Mouse (Mus musculus) stomach, embryonic 15.5 days (tissue): Measurements from ENCODE around the gene Usp19. TPM values are rescaled to one million over a fixed set of nuclear protein-coding genes. Genes with fewer than 3 reads are reported as not detected.

Source experiments
- ATAC-seq: fragments of 200-750 bp; cut with Nextera tagmentation; 2 replicates; pipeline ENCODE4 v1.8.0; 2017; ENCODE audit warnings: low read depth, moderate number of reproducible peaks, moderate TSS enrichment; ENCODE audit not compliant: insufficient read depth, low FRiP score
- H3K27ac ChIP-seq: fragments of 300-500 bp; sonication (generic); 2 replicates; pipeline ENCODE4 v1.5.1; 2015; ENCODE audit warnings: mild to moderate bottlenecking, inconsistent platforms
- H3K27me3 ChIP-seq: fragments of 300-500 bp; sonication (generic); replicated peaks from 2 replicates; pipeline ENCODE4 v1.6.1; 2015; ENCODE audit warnings: inconsistent platforms
- H3K36me3 ChIP-seq: fragments of 300-500 bp; sonication (generic); 2 replicates; pipeline ENCODE4 v1.6.1; 2015; ENCODE audit warnings: inconsistent platforms
- H3K4me1 ChIP-seq: fragments of 300-500 bp; sonication (generic); 2 replicates; pipeline ENCODE4 v1.6.1; 2015; ENCODE audit warnings: inconsistent platforms
- H3K4me2 ChIP-seq: fragments of 300-500 bp; sonication (generic); 2 replicates; pipeline ENCODE4 v1.6.1; 2015; ENCODE audit warnings: mild to moderate bottlenecking, inconsistent platforms
- H3K4me3 ChIP-seq: fragments of 300-500 bp; sonication (generic); replicated peaks from 2 replicates; pipeline ENCODE4 v1.5.1; 2015; ENCODE audit warnings: inconsistent platforms
- H3K9ac ChIP-seq: fragments of 300-500 bp; sonication (generic); 2 replicates; pipeline ENCODE4 v1.6.1; 2015; ENCODE audit warnings: inconsistent platforms
- H3K9me3 ChIP-seq: fragments of 300-500 bp; sonication (generic); 2 replicates; pipeline ENCODE4 v1.6.1; 2016; ENCODE audit warnings: inconsistent platforms
- WGBS: fragments of 180-500 bp; shearing (Covaris S2); methylation state at CpG from one replicate; pipeline ENCODE4 v1.1.7; 2015; 5-methylcytosine and 5-hydroxymethylcytosine counted together
- polyA plus RNA-seq: library from polyadenylated mRNA; unstranded; fragments of >200 nt; fragmentation: Nextera tagmentation; extraction: Ambion mirVana; gene quantifications from 2 replicates; pipeline ENCODE4 v1.2.1, GENCODE M21; 2015

The Usp19 gene
- polyA plus RNA-seq, 1 experiment from 2014 or later, result 58.8 TPM

- Histone ChIP-seq H3K9ac (no peak overlapping the region), H3K4me1 (peaks cover 13% of the 10 kb centered on the region), H3K9me3 (no peaks in the 10 kb centered on the region), H3K4me2 (no peak overlapping the region), H3K36me3 (no peaks in the 10 kb centered on the region), H3K27ac (no peak overlapping the region), H3K27me3 (no peaks in the 10 kb centered on the region), H3K4me3 (no peak overlapping the region)
- ATAC-seq, result no peak
- 69% methylated on average over 12 of the region's 12 CpGs for WGBS
Observed at GRCm38 (mm10) chr9:108455747-108456571, 34.4 kb upstream of the Usp19 start.

GRCm38 (mm10) chr9:108456953-108457352, 33.4 kb upstream of the Usp19 start:
- H3K9me3 ChIP-seq, result no peaks in the 10 kb centered on the region
- H3K4me2 ChIP-seq, result no peak overlapping the region
- no peak for ATAC-seq
- no peaks in the 10 kb centered on the region for H3K36me3 ChIP-seq
- 89% methylated on average over 10 of the region's 10 CpGs for WGBS
- H3K4me3 ChIP-seq, result no peak overlapping the region
- H3K4me1 ChIP-seq, result peaks cover 14% of the 10 kb centered on the region
- no peak overlapping the region for H3K27ac ChIP-seq
- no peaks in the 10 kb centered on the region for H3K27me3 ChIP-seq
- H3K9ac ChIP-seq, result no peak overlapping the region

- Histone ChIP-seq H3K4me1 (peaks cover 25% of the 10 kb centered on the region), H3K27me3 (no peaks in the 10 kb centered on the region), H3K36me3 (peaks cover 18% of the 10 kb centered on the region), H3K4me3 (peak overlapping the region; percentile 89), H3K4me2 (peak overlapping the region; percentile 83), H3K9ac (no peak overlapping the region), H3K27ac (peak overlapping the region; percentile 97), H3K9me3 (no peaks in the 10 kb centered on the region)
- ATAC-seq, result no peak
- 90% methylated on average over 1 of the region's 1 CpGs for WGBS
Observed at GRCm38 (mm10) chr9:108459939-108460318, 30.5 kb upstream of the Usp19 start.

- under 1% methylated on average over 51 of the region's 52 CpGs for WGBS
Observed at GRCm38 (mm10) chr9:108460319-108461178, 29.9 kb upstream of the Usp19 start, which contains the start of gene Ccdc71. Gene Ccdc71 (plus strand): TSS chr9:108460527.

GRCm38 (mm10) chr9:108461181-108461631, 29.2 kb upstream of the Usp19 start, which contains the start of gene Klhdc8b:
Gene Klhdc8b (minus strand): TSS chr9:108461581.
- peak within 1 kb of the TSS; percentile 83 for H3K4me2 ChIP-seq
- no peaks in the 10 kb centered on the region for H3K27me3 ChIP-seq
- no peak for ATAC-seq

More at GRCm38 (mm10) chr9:108460319-108461178, 29.9 kb upstream of the Usp19 start, which contains the start of gene Ccdc71:
- Histone ChIP-seq H3K4me1 (peaks cover 25% of the 10 kb centered on the region), H3K4me2 (peak within 1 kb of the TSS; percentile 83), H3K36me3 (peaks cover 24% of the 10 kb centered on the region), H3K9me3 (no peaks in the 10 kb centered on the region), H3K9ac (peak within 1 kb of the TSS; percentile 83), H3K27ac (peak within 1 kb of the TSS; percentile 97), H3K27me3 (no peaks in the 10 kb centered on the region), H3K4me3 (peak within 1 kb of the TSS; percentile 89)
- peak; percentile 78 for ATAC-seq

GRCm38 (mm10) chr9:108461675-108462074, 28.7 kb upstream of the Usp19 start:
- Histone ChIP-seq H3K27ac (peak overlapping the region; percentile 97), H3K36me3 (peaks cover 33% of the 10 kb centered on the region), H3K4me2 (peak overlapping the region; percentile 83), H3K4me1 (peaks cover 25% of the 10 kb centered on the region), H3K9me3 (no peaks in the 10 kb centered on the region), H3K4me3 (peak overlapping the region; percentile 89), H3K27me3 (no peaks in the 10 kb centered on the region), H3K9ac (no peak overlapping the region)
- no peak for ATAC-seq
- 73% methylated on average over 5 of the region's 5 CpGs for WGBS

More at GRCm38 (mm10) chr9:108461181-108461631, 29.2 kb upstream of the Usp19 start, which contains the start of gene Klhdc8b:
- H3K4me1 ChIP-seq, result peaks cover 25% of the 10 kb centered on the region
- 19% methylated on average over 11 of the region's 11 CpGs for WGBS
- peaks cover 30% of the 10 kb centered on the region for H3K36me3 ChIP-seq
- peak within 1 kb of the TSS; percentile 83 for H3K9ac ChIP-seq
- H3K27ac ChIP-seq, result peak within 1 kb of the TSS; percentile 97
- H3K9me3 ChIP-seq, result no peaks in the 10 kb centered on the region
- H3K4me3 ChIP-seq, result peak within 1 kb of the TSS; percentile 89

- Histone ChIP-seq H3K4me2 (peak overlapping the region; percentile 83), H3K4me3 (peak overlapping the region; percentile 89), H3K4me1 (peaks cover 25% of the 10 kb centered on the region), H3K9ac (no peak overlapping the region), H3K9me3 (no peaks in the 10 kb centered on the region), H3K36me3 (peaks cover 33% of the 10 kb centered on the region), H3K27me3 (no peaks in the 10 kb centered on the region), H3K27ac (peak overlapping the region; percentile 97)
- peak; percentile 55 for ATAC-seq
- 38% methylated on average over 10 of the region's 10 CpGs for WGBS
Observed at GRCm38 (mm10) chr9:108462192-108462591, 28.2 kb upstream of the Usp19 start.

GRCm38 (mm10) chr9:108463713-108464112, 26.7 kb upstream of the Usp19 start:
- Histone ChIP-seq H3K9me3 (no peaks in the 10 kb centered on the region), H3K4me1 (peaks cover 25% of the 10 kb centered on the region), H3K4me3 (no peak overlapping the region), H3K27ac (no peak overlapping the region), H3K27me3 (no peaks in the 10 kb centered on the region), H3K36me3 (peaks cover 33% of the 10 kb centered on the region), H3K9ac (no peak overlapping the region), H3K4me2 (no peak overlapping the region)
- 94% methylated on average over 9 of the region's 9 CpGs for WGBS
- ATAC-seq, result no peak

- Histone ChIP-seq H3K4me2 (no peak overlapping the region), H3K4me3 (no peak overlapping the region), H3K4me1 (peaks cover 24% of the 10 kb centered on the region), H3K27ac (no peak overlapping the region), H3K9ac (no peak overlapping the region), H3K27me3 (no peaks in the 10 kb centered on the region), H3K9me3 (no peaks in the 10 kb centered on the region), H3K36me3 (peaks cover 33% of the 10 kb centered on the region)
- WGBS, result 88% methylated on average over 2 of the region's 2 CpGs
- ATAC-seq, result no peak
Observed at GRCm38 (mm10) chr9:108466219-108466618, 24.2 kb upstream of the Usp19 start.

- Histone ChIP-seq H3K27me3 (no peaks in the 10 kb centered on the region), H3K9ac (no peak overlapping the region), H3K36me3 (peaks cover 20% of the 10 kb centered on the region), H3K9me3 (no peaks in the 10 kb centered on the region), H3K4me1 (no peaks in the 10 kb centered on the region), H3K4me2 (no peak overlapping the region), H3K27ac (no peak overlapping the region), H3K4me3 (no peak overlapping the region)
- no peak for ATAC-seq
- 63% methylated on average over 5 of the region's 5 CpGs for WGBS
Observed at GRCm38 (mm10) chr9:108469430-108469829, 21.0 kb upstream of the Usp19 start.

GRCm38 (mm10) chr9:108469845-108470244, 20.6 kb upstream of the Usp19 start:
- H3K36me3 ChIP-seq, result peaks cover 16% of the 10 kb centered on the region
- 51% methylated on average over 4 of the region's 4 CpGs for WGBS
- H3K27ac ChIP-seq, result no peak overlapping the region
- no peaks in the 10 kb centered on the region for H3K9me3 ChIP-seq
- ATAC-seq, result no peak
- no peak overlapping the region for H3K4me3 ChIP-seq
- no peaks in the 10 kb centered on the region for H3K4me1 ChIP-seq
- no peak overlapping the region for H3K4me2 ChIP-seq
- no peak overlapping the region for H3K9ac ChIP-seq
- no peaks in the 10 kb centered on the region for H3K27me3 ChIP-seq
